7 mouse cellular contexts compared by ENCODE assay signal in the genomic region with DNA sequence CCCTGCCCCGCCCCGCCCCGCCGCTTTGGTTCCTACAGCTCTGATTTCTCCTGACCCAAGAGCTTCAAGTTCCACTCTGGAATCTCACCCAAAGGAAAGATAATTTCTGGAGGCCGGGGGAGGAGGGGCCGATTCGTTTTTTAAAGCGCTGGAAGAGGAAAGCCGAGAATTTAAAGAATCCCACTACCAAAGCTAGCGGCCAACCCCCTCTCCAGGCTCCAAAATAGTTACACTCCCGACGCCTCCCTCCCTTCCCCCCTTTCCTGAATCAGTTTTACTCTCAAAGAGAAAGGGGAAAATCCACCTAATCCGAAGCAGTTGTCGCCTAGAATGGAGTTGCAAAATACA. TPM values are rescaled to one million over a fixed set of nuclear protein-coding genes. Genes with fewer than 3 reads are reported as not detected.
DNase-seq lines count a peak whose midpoint lies in the region; ATAC-seq and TF ChIP-seq lines count a peak whose summit lies in the region.

Dse (minus strand) TSS at position 213 of the 348 bp plus-strand sequence.

- WGBS in lung, adult 2 months = 2% methylated on average over 14 of the region's 14 CpGs
- 0% methylated on average over 14 of the region's 14 CpGs for WGBS in forebrain, embryonic 11.5 days
- under 1% methylated on average over 14 of the region's 14 CpGs for WGBS in limb, embryonic 11.5 days

- H3K4me3 ChIP-seq in lung, adult 2 months (replicated peaks; ENCODE audit: extremely low read depth, low read depth, low read length) = peak within 1 kb of the TSS; percentile 66
- H3K4me3 ChIP-seq in forebrain, embryonic 11.5 days (ENCODE audit: low read depth, low read length) = peak within 1 kb of the TSS; percentile 80
- H3K4me3 ChIP-seq in limb, embryonic 11.5 days (ENCODE audit: low read depth, low read length) = peak within 1 kb of the TSS; percentile 89

- TF ChIP-seq CTCF in lung, adult 2 months (IDR thresholded peaks at IDR 0.05; ENCODE audit: insufficient read depth, low read length) = no peak

- H3K4me2 ChIP-seq in forebrain, embryonic 11.5 days (ENCODE audit: low read depth, low read length, severe bottlenecking) = peak within 1 kb of the TSS; percentile 74
- H3K4me2 ChIP-seq in limb, embryonic 11.5 days (ENCODE audit: low read depth, severe bottlenecking) = peak within 1 kb of the TSS; percentile 62

- peak within 1 kb of the TSS; percentile 86 for H3K9ac ChIP-seq in forebrain, embryonic 11.5 days (ENCODE audit: low read length)
- peak within 1 kb of the TSS; percentile 91 for H3K9ac ChIP-seq in limb, embryonic 11.5 days (ENCODE audit: low read length)

- H3K27me3 ChIP-seq in forebrain, embryonic 11.5 days (ENCODE audit: control insufficient read depth, insufficient read depth, low read length) = no peaks in the 10 kb centered on the region
- H3K27me3 ChIP-seq in limb, embryonic 11.5 days (ENCODE audit: control insufficient read depth, insufficient read depth, low read length) = no peaks in the 10 kb centered on the region

- H3K36me3 ChIP-seq in forebrain, embryonic 11.5 days (ENCODE audit: control insufficient read depth, insufficient read depth, low read length) = no peaks in the 10 kb centered on the region
- H3K36me3 ChIP-seq in limb, embryonic 11.5 days (ENCODE audit: control insufficient read depth, insufficient read depth, low read length) = no peaks in the 10 kb centered on the region

- no peak for TF ChIP-seq POLR2A in lung, adult 2 months (IDR thresholded peaks at IDR 0.05; ENCODE audit: borderline replicate concordance, extremely low read depth, low read depth, low read length)

- peak within 1 kb of the TSS; percentile 62 for H3K27ac ChIP-seq in forebrain, embryonic 11.5 days (ENCODE audit: low read depth, low read length)
- H3K27ac ChIP-seq in limb, embryonic 11.5 days (replicated peaks; ENCODE audit: low read depth, low read length) = peak within 1 kb of the TSS; percentile 80

- H3K9me3 ChIP-seq in forebrain, embryonic 11.5 days (ENCODE audit: control insufficient read depth, low read length) = no peaks in the 10 kb centered on the region
- H3K9me3 ChIP-seq in limb, embryonic 11.5 days (ENCODE audit: control insufficient read depth, low read length) = no peaks in the 10 kb centered on the region

- H3K4me1 ChIP-seq in lung, adult 2 months (ENCODE audit: control insufficient read depth, insufficient read depth, low read length) = no peaks in the 10 kb centered on the region
- no peaks in the 10 kb centered on the region for H3K4me1 ChIP-seq in forebrain, embryonic 11.5 days (replicated peaks; ENCODE audit: control insufficient read depth, insufficient read depth, low read length)
- peaks cover 7% of the 10 kb centered on the region; the same call in 1 of the 2 replicates for H3K4me1 ChIP-seq in limb, embryonic 11.5 days (ENCODE audit: control insufficient read depth, insufficient read depth, low read length)

- peak; percentile 25 for DNase-seq in lung, adult 2 months
- DNase-seq in lung, postnatal 25 days (ENCODE audit: low spot score) = no peak
- DNase-seq in adrenal gland, postnatal 4 days (ENCODE audit: low spot score in 2 of 2) = peak in 1 of 2 experiments; percentile 7
- no peak for DNase-seq in forebrain, embryonic 11.5 days (ENCODE audit: low spot score)
- DNase-seq in limb, embryonic 11.5 days (ENCODE audit: low spot score) = no peak
- peak; percentile 25 for DNase-seq in naive thymus-derived CD4-positive, alpha-beta T cell, adult 2 months (ENCODE audit: low read depth)
- DNase-seq in thymus, postnatal 4 days = no peak

- peak; percentile 31 for ATAC-seq in forebrain, embryonic 11.5 days (replicated peaks; ENCODE audit: low FRiP score)
- peak; percentile 37 for ATAC-seq in limb, embryonic 11.5 days (ENCODE audit: insufficient number of reproducible peaks, low FRiP score, low TSS enrichment, low read depth)

RNA-seq across cellular contexts. Expression of gene Dse, which starts in this region (rescaled TPM):
- 12.4 and 16.2 TPM in 2 replicates for polyA plus RNA-seq in lung, adult 2 months (2012; rRNA removed)
- 10 to 100 TPM; 15.4 to 17.8 TPM for total RNA-seq in adrenal gland, postnatal 4 days (2021)
- polyA plus RNA-seq in forebrain, embryonic 11.5 days (2014; fragmentation: Nextera tagmentation; extraction: Ambion mirVana) = 16.5 and 17.8 TPM in 2 replicates
- 36.0 and 37.4 TPM in 2 replicates for polyA plus RNA-seq in limb, embryonic 11.5 days (2014; fragmentation: Nextera tagmentation; extraction: Ambion mirVana)

Comparison
In these comparisons a context has a peak if more than half of its experiments do, and no peak if none do; other contexts are left out.
1. DNase-seq: peak in lung, adult 2 months (single experiment) and naive thymus-derived CD4-positive, alpha-beta T cell, adult 2 months (single experiment); none in lung, postnatal 25 days (single experiment), forebrain, embryonic 11.5 days (single experiment), limb, embryonic 11.5 days (single experiment) and thymus, postnatal 4 days (single experiment).
2. Peak in every context shown above with its lines, with median percentiles within 50 percentile points of each other: H3K4me3 ChIP-seq.